Mouse (Mus musculus) B cell, adult 2 months (primary cell): ENCODE results near the gene Zfp563.

Experiments used
- DNase-seq, 2 experiments: peaks; one replicate each; pipeline ENCODE4 v3.0.0; 2022

Zfp563 gene

GRCm38 (mm10) chr17:33089220-33089949 lies at the start of gene Zfp563:
Zfp563 (plus strand) TSS chr17:33089310.
- DNase-seq, result peak; percentile 79 to 84

DNA sequence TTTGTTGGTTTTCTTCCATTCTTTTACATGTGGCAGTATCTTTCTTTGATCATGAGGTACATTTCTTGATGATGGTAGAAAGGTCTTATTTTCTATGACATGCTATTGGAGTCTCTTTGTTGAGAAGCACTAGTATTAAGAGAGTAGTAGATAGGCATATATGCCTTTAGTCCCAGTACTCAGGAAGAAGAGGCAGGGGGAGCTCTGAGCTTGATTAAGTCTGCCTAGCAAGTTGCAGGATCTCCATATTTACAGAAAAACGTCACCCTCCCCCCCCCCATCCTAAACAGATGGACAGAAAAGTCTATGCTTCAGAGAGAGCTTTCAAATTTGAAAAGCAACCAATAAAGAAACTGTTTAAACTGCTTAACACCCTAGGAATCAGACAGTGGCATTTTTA lies 30.3 kb upstream of the Zfp563 start:
- DNase-seq, result no peak

DNA sequence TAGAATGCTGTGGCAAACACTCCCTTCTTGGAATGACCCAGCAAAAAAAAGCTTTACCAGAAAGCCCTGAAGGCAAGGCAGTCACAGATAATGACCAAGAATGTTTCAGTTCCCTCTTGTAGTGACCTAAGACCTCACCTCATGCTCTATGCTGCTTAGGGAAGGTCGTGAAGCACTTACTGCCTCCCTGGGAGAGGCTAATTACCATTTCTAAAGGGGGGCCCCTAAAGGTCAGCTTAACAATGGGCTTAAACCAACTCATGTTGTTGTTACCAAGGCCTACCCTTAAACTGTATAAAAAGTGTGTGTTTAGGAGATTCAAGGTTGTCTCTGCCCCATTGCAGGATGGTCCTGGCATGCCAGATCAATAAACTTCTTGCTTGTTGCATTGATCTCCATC lies 26.1 kb upstream of the Zfp563 start:
- no peak for DNase-seq

DNA sequence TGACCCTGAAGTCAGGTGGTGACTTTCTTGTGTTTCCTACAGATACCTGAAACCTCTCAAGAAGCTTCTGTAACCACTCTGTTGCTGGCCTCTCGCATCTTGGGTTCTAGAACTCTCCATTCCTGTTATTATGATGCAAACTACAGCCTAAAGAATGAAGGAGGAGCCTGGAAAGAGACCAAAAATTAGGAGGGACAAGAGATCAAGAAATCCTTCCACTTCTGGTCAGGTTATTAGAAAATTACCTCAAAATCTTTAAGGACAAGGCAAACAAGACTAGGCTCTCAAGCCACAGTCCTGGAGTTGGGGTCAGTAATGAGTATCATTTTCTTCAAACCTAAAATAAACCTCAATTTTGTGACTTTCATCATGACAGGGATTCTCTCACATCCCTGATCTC lies 21.2 kb upstream of the Zfp563 start, which contains the start of gene 4921501E09Rik:
4921501E09Rik (minus strand) TSS at position 101 of the 400 bp plus-strand sequence.
- no peak for DNase-seq

DNA sequence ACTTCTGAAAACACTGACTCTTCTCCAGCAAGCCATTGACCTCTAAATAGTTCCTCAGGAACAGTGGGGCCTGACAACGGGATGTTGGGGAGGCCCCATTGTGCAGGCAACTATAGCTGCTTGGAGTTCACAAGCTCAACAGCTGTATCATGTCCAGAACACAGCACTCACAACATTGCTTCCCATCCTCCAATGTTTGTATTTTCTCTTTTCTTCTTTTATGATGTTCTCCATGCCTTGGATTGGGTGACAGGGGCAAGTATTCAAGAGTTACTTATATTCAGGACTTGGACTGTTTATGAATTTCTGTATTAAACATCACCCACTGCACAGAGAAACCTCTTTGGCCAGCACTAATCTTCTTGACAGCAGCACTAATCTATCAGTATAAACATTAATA lies 2.5 kb downstream of the Zfp563 start:
- DNase-seq, result no peak

- peak; percentile 53 to 60 for DNase-seq
Measured at GRCm38 (mm10) chr17:33092391-33093193, 3.5 kb downstream of the Zfp563 start.

GRCm38 (mm10) chr17:33097396-33097795 lies 8.3 kb downstream of the Zfp563 start:
- no peak for DNase-seq

- no peak for DNase-seq
Measured at GRCm38 (mm10) chr17:33124546-33124945, 35.4 kb downstream of the Zfp563 start.

- DNase-seq, result no peak
Measured at GRCm38 (mm10) chr17:33126257-33126656, 37.1 kb downstream of the Zfp563 start.

DNA sequence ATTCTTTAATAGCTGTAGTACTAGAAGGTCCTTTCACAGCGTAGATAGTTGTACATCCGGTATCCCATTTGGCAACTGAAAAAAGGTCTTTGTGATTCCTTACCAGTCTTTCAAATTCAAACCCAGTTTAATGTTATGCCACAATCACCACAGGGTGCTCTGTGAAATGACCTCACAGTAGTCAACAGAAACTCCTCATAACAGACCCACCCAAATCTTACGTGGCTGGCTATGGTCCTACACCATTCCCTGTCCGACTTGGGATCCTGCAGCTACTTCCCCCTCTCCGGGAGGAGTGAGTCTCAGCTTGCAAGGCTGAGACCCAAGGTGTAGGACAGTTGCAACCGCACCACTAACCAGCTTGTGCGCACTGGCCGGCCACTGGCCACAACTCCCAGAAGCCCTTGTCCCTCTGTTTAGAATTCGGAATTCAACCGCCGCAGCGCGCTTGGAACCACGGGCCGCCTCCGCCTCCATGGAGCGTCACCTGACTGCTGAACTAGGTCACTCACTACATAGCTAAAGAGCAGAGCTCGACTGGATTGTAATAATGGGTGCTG lies 50.2 kb downstream of the Zfp563 start, which contains the start of gene Morc2b:
Morc2b (minus strand) TSS at position 423 of the 560 bp plus-strand sequence.
- DNase-seq, result no peak
